Mouse (Mus musculus) testis, adult 2 months (tissue): ENCODE measurements at regions not wholly inside any gene's neighbourhood (a gene's known extent, or its start where the extent isn't known, plus 50 kb on each side); places are given as distances from the start of the nearest gene placed in this dataset.

Source experiments
- H3K27ac ChIP-seq: fragments of 200-500 bp; 2 replicates; pipeline ENCODE4 v1.5.1; 2012; ENCODE audit warnings: low read depth, low read length; ENCODE audit not compliant: control insufficient read depth, insufficient read depth
- H3K27me3 ChIP-seq: fragments of 200-500 bp; 2 replicates; pipeline ENCODE4 v1.6.1; 2012; ENCODE audit warnings: mild to moderate bottlenecking, low read length, moderate library complexity; ENCODE audit not compliant: control insufficient read depth, insufficient read depth
- H3K36me3 ChIP-seq: fragments of 200-500 bp; 2 replicates; pipeline ENCODE4 v1.6.1; 2012; ENCODE audit warnings: mild to moderate bottlenecking, low read length; ENCODE audit not compliant: control insufficient read depth, insufficient read depth
- H3K4me1 ChIP-seq: fragments of 200-500 bp; 2 replicates; pipeline ENCODE4 v1.6.1; 2012; ENCODE audit warnings: low read length; ENCODE audit not compliant: control insufficient read depth, insufficient read depth
- H3K4me3 ChIP-seq: fragments of 200-500 bp; 2 replicates; pipeline ENCODE4 v1.5.1; 2012; ENCODE audit warnings: low read depth, mild to moderate bottlenecking, low read length, moderate library complexity, mixed read lengths; ENCODE audit not compliant: control insufficient read depth
- CTCF ChIP-seq: fragments of 200-500 bp; IDR thresholded peaks from 2 replicates; pipeline ENCODE4 v1.5.1; 2012; ENCODE audit warnings: low read depth, mild to moderate bottlenecking, inconsistent platforms, low read length, moderate library complexity; ENCODE audit not compliant: control insufficient read depth, insufficient read depth, insufficient replicate concordance
- POLR2A ChIP-seq: fragments of 200-500 bp; IDR thresholded peaks from 2 replicates; pipeline ENCODE4 v1.6.1; 2012; ENCODE audit warnings: low read depth, mild to moderate bottlenecking, inconsistent platforms, low read length, moderate library complexity; ENCODE audit not compliant: control insufficient read depth

DNA sequence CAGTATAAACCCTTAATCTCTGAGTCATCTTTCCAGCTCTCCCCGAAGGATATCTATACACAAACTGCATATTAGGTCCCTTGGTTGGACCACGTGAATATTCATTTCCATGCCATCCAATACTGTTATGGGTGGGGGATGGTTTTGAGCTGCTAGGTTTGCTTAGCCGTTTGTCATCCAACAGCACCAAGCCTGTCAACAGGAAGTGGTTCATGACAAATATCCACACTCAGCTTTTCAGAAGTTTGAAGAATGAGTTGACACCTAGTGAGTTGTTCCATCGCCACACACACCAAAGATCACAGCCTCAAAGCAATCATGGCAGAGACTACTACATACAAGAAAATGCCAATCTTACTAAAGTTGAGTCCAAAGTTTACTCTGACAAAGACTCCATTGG is 421.0 kb downstream of the Rnf144a start:
- Histone ChIP-seq H3K4me3 (no peak overlapping the region), H3K27me3 (no peaks in the 10 kb centered on the region), H3K27ac (no peak overlapping the region), H3K36me3 (no peaks in the 10 kb centered on the region), H3K4me1 (no peaks in the 10 kb centered on the region)
- TF ChIP-seq CTCF = no peak
- TF ChIP-seq POLR2A = no peak

GRCm38 (mm10) chr12:25991801-25992525 is 423.1 kb downstream of the Rnf144a start:
- Histone ChIP-seq H3K27me3 (no peaks in the 10 kb centered on the region), H3K4me1 (no peaks in the 10 kb centered on the region), H3K36me3 (no peaks in the 10 kb centered on the region), H3K27ac (no peak overlapping the region), H3K4me3 (no peak overlapping the region)
- no peak for TF ChIP-seq POLR2A
- no peak for TF ChIP-seq CTCF

DNA sequence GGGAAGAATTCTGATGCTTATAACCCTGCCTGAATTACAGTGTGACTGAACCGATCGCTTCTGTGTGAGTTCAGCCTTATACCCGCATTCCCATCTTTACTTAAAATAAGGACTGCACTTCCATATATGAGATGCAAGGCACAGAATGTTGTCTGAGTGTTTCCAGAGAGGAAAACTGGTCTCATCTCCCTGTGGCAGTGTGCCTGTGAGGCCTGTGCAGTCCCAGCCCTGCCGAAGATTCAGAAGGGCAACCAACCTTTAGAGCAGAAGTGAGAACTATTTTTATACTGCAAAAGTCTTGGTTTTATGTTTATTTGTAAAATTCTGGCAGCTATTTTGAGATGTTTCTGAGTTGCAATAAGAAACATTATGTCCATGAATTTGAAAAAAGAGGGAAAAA is 432.5 kb downstream of the Rnf144a start:
- no peaks in the 10 kb centered on the region for H3K36me3 ChIP-seq
- no peaks in the 10 kb centered on the region for H3K27me3 ChIP-seq
- TF ChIP-seq POLR2A (no peak), CTCF (no peak)

DNA sequence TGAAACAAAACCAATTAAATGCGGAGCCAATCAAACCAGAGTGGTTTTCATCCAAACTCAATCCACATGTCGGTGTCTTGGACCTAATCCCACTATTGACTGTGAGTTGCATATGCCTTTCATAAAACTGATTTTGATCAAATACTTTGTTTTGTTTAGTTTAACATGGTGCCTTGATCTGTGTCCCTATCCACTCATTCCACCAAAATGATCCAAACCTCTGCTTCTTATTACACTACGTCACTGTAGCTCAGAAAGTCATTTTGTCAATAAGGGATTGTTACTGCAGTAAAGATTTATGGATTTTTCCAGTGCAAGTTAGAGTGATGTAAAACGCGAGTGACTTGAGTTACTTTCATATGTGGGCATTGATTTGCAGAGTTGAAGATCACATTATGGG is 436.7 kb downstream of the Rnf144a start:
- Histone ChIP-seq H3K4me3 (no peak overlapping the region), H3K27ac (no peak overlapping the region), H3K4me1 (no peaks in the 10 kb centered on the region), H3K27me3 (no peaks in the 10 kb centered on the region), H3K36me3 (no peaks in the 10 kb centered on the region)
- TF ChIP-seq POLR2A = no peak
- no peak for TF ChIP-seq CTCF

More for the DNA sequence above, 432.5 kb downstream of the Rnf144a start:
- Histone ChIP-seq H3K4me1 (no peaks in the 10 kb centered on the region), H3K4me3 (no peak overlapping the region), H3K27ac (no peak overlapping the region)

GRCm38 (mm10) chr12:25958584-25958983 is 456.5 kb downstream of the Rnf144a start:
- Histone ChIP-seq H3K4me1 (no peaks in the 10 kb centered on the region), H3K36me3 (no peaks in the 10 kb centered on the region), H3K27me3 (no peaks in the 10 kb centered on the region), H3K4me3 (no peak overlapping the region), H3K27ac (no peak overlapping the region)
- no peak for TF ChIP-seq CTCF
- TF ChIP-seq POLR2A = no peak

- H3K27me3 ChIP-seq = no peaks in the 10 kb centered on the region
- no peak overlapping the region for H3K4me3 ChIP-seq
- H3K36me3 ChIP-seq = no peaks in the 10 kb centered on the region
- no peak overlapping the region for H3K27ac ChIP-seq
- H3K4me1 ChIP-seq = no peaks in the 10 kb centered on the region
- TF ChIP-seq POLR2A = no peak
- no peak for TF ChIP-seq CTCF
Measured at GRCm38 (mm10) chr12:25957547-25957946, 457.5 kb downstream of the Rnf144a start.

- TF ChIP-seq CTCF (no peak), POLR2A (no peak)
- Histone ChIP-seq H3K4me1 (no peaks in the 10 kb centered on the region), H3K27me3 (no peaks in the 10 kb centered on the region), H3K36me3 (no peaks in the 10 kb centered on the region), H3K4me3 (no peak overlapping the region), H3K27ac (no peak overlapping the region)
Measured at GRCm38 (mm10) chr12:25947107-25947506, 467.9 kb downstream of the Rnf144a start.
